8 mouse cellular contexts compared by ENCODE assay signal in the genomic region with DNA sequence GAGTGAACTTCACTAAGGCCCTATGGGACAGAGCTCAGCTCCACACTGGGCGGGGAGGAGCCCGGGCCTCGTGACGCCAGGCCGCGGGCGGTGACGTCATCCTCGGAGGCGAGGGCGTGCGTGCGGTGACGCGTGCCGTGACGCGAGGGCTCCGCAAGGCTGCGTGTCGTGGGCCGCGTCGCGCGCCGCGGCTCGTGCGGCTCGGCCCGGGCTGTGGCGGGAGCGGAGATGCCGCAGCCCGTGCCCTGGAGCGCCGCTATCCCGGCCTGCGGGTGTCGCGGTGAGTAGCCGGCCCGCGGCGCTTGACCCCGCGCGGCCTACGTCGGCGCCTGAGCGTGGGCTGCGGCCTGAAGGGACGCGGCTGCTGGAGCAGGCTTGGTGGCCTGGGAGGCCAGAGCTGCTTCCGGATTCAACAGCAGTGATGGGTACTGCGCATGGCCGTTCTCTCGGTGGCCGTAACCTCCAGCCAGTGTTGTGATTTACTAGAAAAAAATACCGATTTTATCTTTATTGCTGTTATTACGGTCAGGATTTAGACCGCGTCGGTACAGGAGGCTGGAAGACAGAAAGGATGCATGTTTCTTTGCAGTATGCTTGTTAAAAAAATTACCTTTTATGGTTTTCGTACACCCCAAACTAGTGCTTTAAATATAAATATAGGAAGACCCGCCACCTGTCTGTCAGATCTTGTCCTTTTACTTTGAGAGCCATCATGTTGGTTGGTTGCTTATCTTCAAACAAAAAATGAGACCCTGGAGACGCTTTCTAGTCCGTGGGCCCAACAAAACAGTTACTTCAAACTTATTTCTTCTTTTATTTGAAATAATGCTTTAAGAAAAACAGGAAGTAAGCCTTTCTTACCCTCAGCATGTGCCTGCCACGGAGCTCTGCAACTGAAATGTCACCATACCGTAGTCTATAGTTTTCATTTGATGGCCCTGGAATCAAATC. TPM values are rescaled to one million over a fixed set of nuclear protein-coding genes. Genes with fewer than 3 reads are reported as not detected.
DNase-seq lines count a peak whose midpoint lies in the region; ATAC-seq and TF ChIP-seq lines count a peak whose summit lies in the region.

A gene (minus strand): TSS at position 402 of the 951 bp plus-strand sequence.

- no peaks in the 10 kb centered on the region for H3K9me3 ChIP-seq in embryonic facial prominence, embryonic 13.5 days
- no peaks in the 10 kb centered on the region for H3K9me3 ChIP-seq in heart, embryonic 10.5 days
- H3K9me3 ChIP-seq in kidney, embryonic 14.5 days (ENCODE audit: control insufficient read depth, low read length), result no peaks in the 10 kb centered on the region
- H3K9me3 ChIP-seq in limb, embryonic 14.5 days (ENCODE audit: control insufficient read depth, low read length), result no peaks in the 10 kb centered on the region
- no peaks in the 10 kb centered on the region for H3K9me3 ChIP-seq in midbrain, embryonic 16.5 days (replicated peaks; ENCODE audit: control insufficient read depth, low read length, poor library complexity, severe bottlenecking)

- H3K9ac ChIP-seq in embryonic facial prominence, embryonic 13.5 days, result peak within 1 kb of the TSS; percentile 86
- H3K9ac ChIP-seq in kidney, embryonic 14.5 days (ENCODE audit: low read depth, low read length), result peak within 1 kb of the TSS; percentile 84
- peak within 1 kb of the TSS; percentile 91 for H3K9ac ChIP-seq in limb, embryonic 14.5 days (ENCODE audit: low read depth, low read length, severe bottlenecking)
- H3K9ac ChIP-seq in midbrain, embryonic 16.5 days (ENCODE audit: low read depth, low read length), result peak within 1 kb of the TSS; percentile 89

- no peak for TF ChIP-seq CTCF in spleen, adult 2 months (IDR thresholded peaks at IDR 0.05; ENCODE audit: extremely low read depth, insufficient read depth, insufficient read length, insufficient replicate concordance)

- TF ChIP-seq POLR2A in limb, embryonic 14.5 days (IDR thresholded peaks at IDR 0.05; ENCODE audit: borderline replicate concordance, extremely low read depth, insufficient read depth, insufficient read length), result peak; percentile 25; the same call in 1 of the 2 replicates
- TF ChIP-seq POLR2A in spleen, adult 2 months (IDR thresholded peaks at IDR 0.05; ENCODE audit: low read depth, low read length), result peak; percentile 41

- peaks cover 8% of the 10 kb centered on the region for H3K4me1 ChIP-seq in embryonic facial prominence, embryonic 13.5 days
- H3K4me1 ChIP-seq in heart, embryonic 10.5 days, result no peaks in the 10 kb centered on the region; the same call in 1 of the 2 replicates
- peaks cover 5% of the 10 kb centered on the region for H3K4me1 ChIP-seq in kidney, embryonic 14.5 days (ENCODE audit: control insufficient read depth, insufficient read depth, low read length)
- H3K4me1 ChIP-seq in limb, embryonic 14.5 days (ENCODE audit: control insufficient read depth, insufficient read depth, low read length), result peaks cover 6% of the 10 kb centered on the region; the same call in 1 of the 2 replicates
- peaks cover 9% of the 10 kb centered on the region for H3K4me1 ChIP-seq in midbrain, embryonic 16.5 days (ENCODE audit: control insufficient read depth, insufficient read depth, low read length)
- peaks cover 5% of the 10 kb centered on the region for H3K4me1 ChIP-seq in spleen, adult 2 months (ENCODE audit: control insufficient read depth, insufficient read depth, insufficient read length)

- peak within 1 kb of the TSS; percentile 78 for H3K27ac ChIP-seq in embryonic facial prominence, embryonic 13.5 days
- H3K27ac ChIP-seq in heart, embryonic 10.5 days, result peak within 1 kb of the TSS; percentile 97
- peak within 1 kb of the TSS; percentile 87 for H3K27ac ChIP-seq in kidney, embryonic 14.5 days (ENCODE audit: low read depth, low read length)
- H3K27ac ChIP-seq in limb, embryonic 14.5 days (replicated peaks; ENCODE audit: low read depth, low read length), result peak within 1 kb of the TSS; percentile 90
- H3K27ac ChIP-seq in midbrain, embryonic 16.5 days (ENCODE audit: low read length), result peak within 1 kb of the TSS; percentile 94
- H3K27ac ChIP-seq in spleen, adult 2 months (ENCODE audit: insufficient read depth, low read length), result peak within 1 kb of the TSS; percentile 90

- H3K27me3 ChIP-seq in embryonic facial prominence, embryonic 13.5 days, result no peaks in the 10 kb centered on the region
- H3K27me3 ChIP-seq in heart, embryonic 10.5 days (ENCODE audit: insufficient read depth, poor library complexity, severe bottlenecking), result no peaks in the 10 kb centered on the region
- H3K27me3 ChIP-seq in kidney, embryonic 14.5 days (ENCODE audit: control insufficient read depth, insufficient read depth, low read length), result no peaks in the 10 kb centered on the region
- H3K27me3 ChIP-seq in limb, embryonic 14.5 days (ENCODE audit: control insufficient read depth, insufficient read depth, low read length), result no peaks in the 10 kb centered on the region
- H3K27me3 ChIP-seq in midbrain, embryonic 16.5 days (ENCODE audit: control insufficient read depth, insufficient read depth, low read depth, low read length), result no peaks in the 10 kb centered on the region
- H3K27me3 ChIP-seq in spleen, adult 2 months (ENCODE audit: control insufficient read depth, insufficient read depth, low read length), result no peaks in the 10 kb centered on the region; the same call in 1 of the 2 replicates

- 4% methylated on average over 61 of the region's 72 CpGs for WGBS in embryonic facial prominence, embryonic 13.5 days
- WGBS in heart, embryonic 10.5 days, result 4% methylated on average over 72 of the region's 72 CpGs
- 3% methylated on average over 71 of the region's 72 CpGs for WGBS in kidney, embryonic 14.5 days
- WGBS in limb, embryonic 14.5 days, result 4% methylated on average over 51 of the region's 72 CpGs
- 3% methylated on average over 64 of the region's 72 CpGs for WGBS in midbrain, embryonic 16.5 days
- WGBS in spleen, adult 2 months, result under 1% methylated on average over 72 of the region's 72 CpGs

- DNase-seq in 3134 (ENCODE audit: extremely low read depth, insufficient read length, low spot score), result peak; percentile 89
- peak; percentile 91 for DNase-seq in adrenal gland, postnatal 36 days
- peak; percentile 92 for DNase-seq in heart, embryonic 10.5 days (ENCODE audit: low spot score)
- DNase-seq in limb, embryonic 14.5 days (ENCODE audit: low spot score), result peak; percentile 66
- DNase-seq in spleen, adult 2 months (ENCODE audit: low read depth in 1 of 2, low spot score in 2 of 2), result peak; percentile 81 to 86

- peak within 1 kb of the TSS; percentile 66 for H3K4me2 ChIP-seq in embryonic facial prominence, embryonic 13.5 days
- peak within 1 kb of the TSS; percentile 45 for H3K4me2 ChIP-seq in kidney, embryonic 14.5 days (replicated peaks; ENCODE audit: low read depth, low read length)
- H3K4me2 ChIP-seq in limb, embryonic 14.5 days (replicated peaks; ENCODE audit: low read depth, low read length, severe bottlenecking), result peak within 1 kb of the TSS; percentile 66
- peak within 1 kb of the TSS; percentile 77 for H3K4me2 ChIP-seq in midbrain, embryonic 16.5 days (ENCODE audit: low read length)

- H3K4me3 ChIP-seq in embryonic facial prominence, embryonic 13.5 days, result peak within 1 kb of the TSS; percentile 73
- peak within 1 kb of the TSS; percentile 84 for H3K4me3 ChIP-seq in heart, embryonic 10.5 days
- H3K4me3 ChIP-seq in kidney, embryonic 14.5 days (ENCODE audit: low read length), result peak within 1 kb of the TSS; percentile 63
- peak within 1 kb of the TSS; percentile 78 for H3K4me3 ChIP-seq in limb, embryonic 14.5 days (replicated peaks; ENCODE audit: low read length)
- H3K4me3 ChIP-seq in midbrain, embryonic 16.5 days (ENCODE audit: low read depth, low read length), result peak within 1 kb of the TSS; percentile 77
- H3K4me3 ChIP-seq in spleen, adult 2 months (ENCODE audit: extremely low read depth, insufficient read depth, insufficient read length), result peak within 1 kb of the TSS; percentile 78

- peak; percentile 87 for ATAC-seq in embryonic facial prominence, embryonic 13.5 days (ENCODE audit: insufficient number of reproducible peaks, insufficient read depth, low FRiP score, low TSS enrichment, low read depth)
- peak; percentile 98 for ATAC-seq in kidney, embryonic 14.5 days (ENCODE audit: low FRiP score, low TSS enrichment)
- ATAC-seq in limb, embryonic 14.5 days (ENCODE audit: low FRiP score, low read depth), result peak; percentile 97
- peak; percentile 97 for ATAC-seq in midbrain, embryonic 16.5 days

- 0 out of 2 replicates have a peak, but pooled peaks cover 5% of the 10 kb centered on the region for H3K36me3 ChIP-seq in embryonic facial prominence, embryonic 13.5 days
- no peaks in the 10 kb centered on the region for H3K36me3 ChIP-seq in heart, embryonic 10.5 days
- no peaks in the 10 kb centered on the region for H3K36me3 ChIP-seq in kidney, embryonic 14.5 days (ENCODE audit: control insufficient read depth, insufficient read depth, low read length)
- 0 out of 2 replicates have a peak, but pooled peaks cover 4% of the 10 kb centered on the region for H3K36me3 ChIP-seq in limb, embryonic 14.5 days (ENCODE audit: control insufficient read depth, insufficient read depth, low read length)
- H3K36me3 ChIP-seq in midbrain, embryonic 16.5 days (ENCODE audit: control insufficient read depth, insufficient read depth, low read length), result peaks cover 4% of the 10 kb centered on the region; the same call in 1 of the 2 replicates
- H3K36me3 ChIP-seq in spleen, adult 2 months (ENCODE audit: control insufficient read depth, insufficient read depth, low read length), result no peaks in the 10 kb centered on the region

RNA-seq across cellular contexts. Expression of the gene that starts here (rescaled TPM):
- total RNA-seq in adrenal gland, postnatal 36 days (2021), result not detected
- not detected in 2 replicates for polyA plus RNA-seq in embryonic facial prominence, embryonic 13.5 days (2015; fragmentation: Nextera tagmentation; extraction: Ambion mirVana)
- polyA plus RNA-seq in heart, embryonic 10.5 days (2016; fragmentation: Nextera tagmentation; extraction: Ambion mirVana), result not detected in 2 replicates
- polyA plus RNA-seq in kidney, embryonic 14.5 days (2014; fragmentation: Nextera tagmentation; extraction: Ambion mirVana), result not detected in 2 replicates
- polyA plus RNA-seq in limb, embryonic 14.5 days (2012; rRNA removed), result 0.64 TPM in 1 of 2 replicates, not detected in the other
- not detected in 2 replicates for polyA plus RNA-seq in limb, embryonic 14.5 days (2014; fragmentation: Nextera tagmentation; extraction: Ambion mirVana)
- polyA plus RNA-seq in midbrain, embryonic 16.5 days (2015; fragmentation: Nextera tagmentation; extraction: Ambion mirVana), result not detected in 2 replicates
- polyA plus RNA-seq in spleen, adult 2 months (2012; rRNA removed), result not detected in 2 replicates

Comparison
In these comparisons a context has a peak if more than half of its experiments do, and no peak if none do; other contexts are left out.
1. Peak in every context shown above with its lines: DNase-seq, ATAC-seq, H3K4me3 ChIP-seq and H3K27ac ChIP-seq.
2. Peak in DNase-seq in adrenal gland, postnatal 36 days; RNA of the gene not detected or under 1 TPM.
3. Peak in ATAC-seq, H3K4me3 ChIP-seq, H3K27ac ChIP-seq, H3K9ac ChIP-seq and H3K4me2 ChIP-seq in embryonic facial prominence, embryonic 13.5 days; RNA of the gene not detected or under 1 TPM.
4. Peak in DNase-seq, H3K4me3 ChIP-seq and H3K27ac ChIP-seq in heart, embryonic 10.5 days; RNA of the gene not detected or under 1 TPM.
5. Peak in ATAC-seq, H3K4me3 ChIP-seq, H3K27ac ChIP-seq, H3K9ac ChIP-seq and H3K4me2 ChIP-seq in kidney, embryonic 14.5 days; RNA of the gene not detected or under 1 TPM.
6. Peak in DNase-seq, ATAC-seq, H3K4me3 ChIP-seq, H3K27ac ChIP-seq, H3K9ac ChIP-seq and H3K4me2 ChIP-seq in limb, embryonic 14.5 days; RNA of the gene not detected or under 1 TPM.
7. Peak in ATAC-seq, H3K4me3 ChIP-seq, H3K27ac ChIP-seq, H3K9ac ChIP-seq and H3K4me2 ChIP-seq in midbrain, embryonic 16.5 days; RNA of the gene not detected or under 1 TPM.
8. Peak in DNase-seq, H3K4me3 ChIP-seq and H3K27ac ChIP-seq in spleen, adult 2 months; RNA of the gene not detected or under 1 TPM.